Mouse (Mus musculus) urinary bladder, postnatal 25 days (tissue): ENCODE results near the gene Sirpb1b.
"Not testable (repeated sequence)": the region's sequence is repeated elsewhere in the genome, so short reads cannot be mapped to it uniquely, and the experiment has no call there.

Experiments
- DNase-seq: peaks from one replicate; pipeline ENCODE4 v3.0.0; 2022; ENCODE audit warnings: low spot score

Sirpb1b gene

DNA sequence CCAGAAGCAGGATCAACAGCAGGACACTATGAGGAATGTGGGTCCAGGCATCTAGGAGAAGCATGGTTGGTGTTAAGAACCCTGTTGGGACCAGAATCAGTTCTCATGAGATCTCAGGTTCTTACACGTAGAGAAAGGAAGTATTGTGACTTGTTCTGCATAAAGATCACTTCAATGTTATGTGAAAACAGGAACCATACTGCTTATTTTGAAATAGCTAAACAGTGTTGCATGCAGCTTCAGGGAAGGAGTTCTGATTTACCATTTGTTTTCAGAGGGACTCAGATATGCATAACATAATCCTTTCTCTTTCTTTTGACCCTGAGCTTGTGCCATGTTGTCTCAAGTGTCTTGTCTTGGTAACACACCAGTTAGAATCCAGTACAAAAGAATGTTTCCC lies at the start of gene Sirpb1b:
TSS of gene Sirpb1b (minus strand) at position 179 of the 400 bp plus-strand sequence.
- not testable (repeated sequence) for DNase-seq

GRCm38 (mm10) chr3:15590377-15591117 lies 15.7 kb upstream of the Sirpb1b start:
- DNase-seq = not testable (repeated sequence)

GRCm38 (mm10) chr3:15586665-15587064 lies 11.8 kb upstream of the Sirpb1b start:
- DNase-seq = not testable (repeated sequence)

- no peak for DNase-seq
Measured at GRCm38 (mm10) chr3:15583452-15583851, 8.6 kb upstream of the Sirpb1b start.

GRCm38 (mm10) chr3:15582948-15583347 lies 8.1 kb upstream of the Sirpb1b start:
- DNase-seq = not testable (repeated sequence)

DNA sequence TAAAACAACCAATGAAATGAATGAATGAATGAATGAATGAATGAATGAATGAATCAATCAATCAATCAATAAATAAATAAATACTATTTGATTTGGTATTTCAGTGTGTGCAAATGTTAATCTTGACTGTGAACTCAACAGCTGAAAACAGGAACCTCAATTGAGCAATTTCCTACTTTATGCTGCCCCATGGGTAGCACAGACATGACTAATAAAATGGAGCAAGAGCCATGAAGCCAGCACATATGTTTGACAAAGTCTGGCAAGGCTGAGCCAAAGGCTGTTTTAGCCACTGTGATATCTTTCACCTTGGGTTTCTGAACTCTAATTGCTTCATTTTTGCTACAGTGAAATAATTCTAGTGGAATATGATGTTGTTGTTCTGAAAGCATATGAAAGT lies 1.6 kb upstream of the Sirpb1b start:
- DNase-seq = not testable (repeated sequence)

GRCm38 (mm10) chr3:15528589-15528988 lies 46.3 kb downstream of the Sirpb1b start:
- no peak for DNase-seq

DNA sequence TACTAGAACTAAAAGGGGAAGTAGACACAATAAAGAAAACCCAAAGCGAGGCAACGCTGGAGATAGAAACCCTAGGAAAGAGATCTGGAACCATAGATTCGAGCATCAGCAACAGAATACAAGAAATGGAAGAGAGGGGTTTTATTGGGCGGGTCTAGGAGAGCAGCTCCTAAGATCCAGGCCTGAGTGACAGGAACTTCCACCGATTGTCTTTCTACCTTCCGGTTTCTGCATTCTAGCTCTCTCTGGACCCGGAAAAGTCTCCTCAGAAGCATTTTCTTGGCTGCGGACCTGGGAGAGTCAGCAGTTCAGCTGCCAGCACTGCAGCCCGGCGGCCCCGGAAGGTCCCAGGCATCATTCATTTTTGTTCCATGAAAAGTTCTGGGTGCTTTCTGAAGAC lies 61.3 kb downstream of the Sirpb1b start:
- not testable (repeated sequence) for DNase-seq

DNA sequence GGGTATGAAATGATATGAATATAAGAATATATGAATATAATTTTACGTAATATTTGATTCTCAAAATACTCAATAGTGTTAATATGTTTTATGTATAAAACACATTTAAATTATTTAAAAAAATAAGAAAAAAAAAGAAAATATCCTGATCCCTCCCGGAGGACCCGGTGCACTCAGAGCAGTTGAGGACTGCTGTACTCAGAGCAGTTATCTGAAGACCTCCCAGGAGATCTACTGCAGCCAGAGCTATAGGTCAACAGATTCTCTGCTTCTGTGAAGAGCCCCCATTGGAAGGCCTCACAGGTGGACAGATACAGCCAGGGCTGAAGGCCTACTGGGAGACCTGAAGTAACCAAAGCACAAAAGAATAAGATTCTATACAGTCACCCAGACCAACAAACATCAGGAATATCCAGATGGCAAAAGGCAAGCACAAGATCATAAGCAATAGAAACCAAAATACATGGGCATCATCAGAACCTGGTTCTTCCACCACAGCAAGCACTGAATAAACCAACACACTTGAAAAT lies 67.0 kb downstream of the Sirpb1b start:
- not testable (repeated sequence) for DNase-seq

GRCm38 (mm10) chr3:15474831-15475230 lies 100.0 kb downstream of the Sirpb1b start:
- not testable (repeated sequence) for DNase-seq

DNA sequence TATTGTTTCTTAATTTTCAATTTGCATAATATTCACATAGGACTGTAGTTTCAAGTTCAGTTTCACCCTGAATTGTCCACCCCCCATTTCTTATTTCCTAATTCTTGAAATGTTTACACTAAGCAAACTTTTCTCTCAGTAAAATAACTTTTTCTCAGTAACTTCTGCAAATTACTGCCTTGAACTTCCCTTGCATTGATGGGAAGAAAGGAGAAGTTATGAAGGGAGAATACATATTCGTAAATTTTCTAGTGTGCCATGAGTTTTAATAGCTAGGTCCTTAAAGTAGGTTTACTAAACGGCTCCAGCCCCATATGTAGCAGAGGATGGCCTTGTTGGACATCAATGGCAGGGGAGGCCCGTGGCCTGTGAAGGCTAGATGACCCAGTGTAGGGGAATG lies 104.7 kb downstream of the Sirpb1b start:
- not testable (repeated sequence) for DNase-seq
